Mouse (Mus musculus): ENCODE data around the gene Arhgap8.
"Not testable (repeated sequence)": the region's sequence is repeated elsewhere in the genome, so short reads cannot be mapped to it uniquely, and the experiment has no call there.

The Arhgap8 gene

GRCm38 (mm10) chr15:84731676-84732424 lies 12.0 kb downstream of the Arhgap8 start:
- no peak for DNase-seq (ENCODE audit: extremely low read depth, low read depth, low spot score)

GRCm38 (mm10) chr15:84732425-84732749 lies 12.5 kb downstream of the Arhgap8 start:
- no peak for DNase-seq (ENCODE audit: extremely low read depth, low read depth, low spot score)

- DNase-seq (ENCODE audit: extremely low read depth, low read depth, low spot score) = no peak
Observed at GRCm38 (mm10) chr15:84736346-84736993, 16.6 kb downstream of the Arhgap8 start.

GRCm38 (mm10) chr15:84736994-84737346 lies 17.1 kb downstream of the Arhgap8 start:
- DNase-seq (ENCODE audit: extremely low read depth, low read depth, low spot score) = no peak

GRCm38 (mm10) chr15:84738246-84738645 lies 18.4 kb downstream of the Arhgap8 start:
- no peak for DNase-seq (ENCODE audit: extremely low read depth, low read depth, low spot score)

- no peak for DNase-seq (ENCODE audit: extremely low read depth, low read depth, low spot score)
Observed at GRCm38 (mm10) chr15:84741573-84741972, 21.7 kb downstream of the Arhgap8 start.

- DNase-seq (ENCODE audit: extremely low read depth, low read depth, low spot score) = no peak
Observed at GRCm38 (mm10) chr15:84743347-84743746, 23.5 kb downstream of the Arhgap8 start.

- DNase-seq (ENCODE audit: extremely low read depth, low read depth, low spot score) = no peak
Observed at GRCm38 (mm10) chr15:84744308-84744707, 24.5 kb downstream of the Arhgap8 start.

- DNase-seq (ENCODE audit: extremely low read depth, low read depth, low spot score) = no peak
Observed at GRCm38 (mm10) chr15:84745831-84746230, 26.0 kb downstream of the Arhgap8 start.

- DNase-seq (ENCODE audit: extremely low read depth, low read depth, low spot score) = no peak
Observed at GRCm38 (mm10) chr15:84754987-84755386, 35.1 kb downstream of the Arhgap8 start.

GRCm38 (mm10) chr15:84756426-84756825 lies 36.6 kb downstream of the Arhgap8 start:
- DNase-seq (ENCODE audit: extremely low read depth, low read depth, low spot score) = no peak

- DNase-seq (ENCODE audit: extremely low read depth, low read depth, low spot score) = no peak
Observed at GRCm38 (mm10) chr15:84758493-84758892, 38.6 kb downstream of the Arhgap8 start.

GRCm38 (mm10) chr15:84762712-84763422 lies 43.0 kb downstream of the Arhgap8 start:
- no peak for DNase-seq (ENCODE audit: extremely low read depth, low read depth, low spot score)

- DNase-seq (ENCODE audit: extremely low read depth, low read depth, low spot score) = no peak
Observed at GRCm38 (mm10) chr15:84763423-84763812, 43.6 kb downstream of the Arhgap8 start.

GRCm38 (mm10) chr15:84766621-84767020 lies 46.8 kb downstream of the Arhgap8 start:
- DNase-seq (ENCODE audit: extremely low read depth, low read depth, low spot score) = no peak

- not testable (repeated sequence) for DNase-seq (ENCODE audit: extremely low read depth, low read depth, low spot score)
Observed at GRCm38 (mm10) chr15:84768531-84768930, 48.7 kb downstream of the Arhgap8 start.

- no peak for DNase-seq (ENCODE audit: extremely low read depth, low read depth, low spot score)
Observed at GRCm38 (mm10) chr15:84769641-84770341, 49.9 kb downstream of the Arhgap8 start.

- no peak for DNase-seq (ENCODE audit: extremely low read depth, low read depth, low spot score)
Observed at GRCm38 (mm10) chr15:84772191-84773111, 52.6 kb downstream of the Arhgap8 start.

- no peak for DNase-seq (ENCODE audit: extremely low read depth, low read depth, low spot score)
Observed at GRCm38 (mm10) chr15:84775421-84776174, 55.7 kb downstream of the Arhgap8 start.

GRCm38 (mm10) chr15:84778587-84778986 lies 58.7 kb downstream of the Arhgap8 start:
- DNase-seq (ENCODE audit: extremely low read depth, low read depth, low spot score) = no peak

All from fat pad, adult 2 months (tissue).